Mouse (Mus musculus) thymus, adult 18-20 months (tissue): ENCODE data around the gene Kifc5b.
A peak's percentile ranks its signal among the peaks of the same experiment; 100 is the strongest.
"Not testable (repeated sequence)": the region's sequence is repeated elsewhere in the genome, so short reads cannot be mapped to it uniquely, and the experiment has no call there.

Source experiments
- DNase-seq, 2 experiments: peaks; one replicate each; pipeline ENCODE4 v3.0.0; 2022; ENCODE audit warnings: mixed read lengths in 2 of 2

The Kifc5b gene

GRCm38 (mm10) chr17:26922368-26922767 lies 5.5 kb downstream of the Kifc5b start:
- DNase-seq, result not testable (repeated sequence)

DNA sequence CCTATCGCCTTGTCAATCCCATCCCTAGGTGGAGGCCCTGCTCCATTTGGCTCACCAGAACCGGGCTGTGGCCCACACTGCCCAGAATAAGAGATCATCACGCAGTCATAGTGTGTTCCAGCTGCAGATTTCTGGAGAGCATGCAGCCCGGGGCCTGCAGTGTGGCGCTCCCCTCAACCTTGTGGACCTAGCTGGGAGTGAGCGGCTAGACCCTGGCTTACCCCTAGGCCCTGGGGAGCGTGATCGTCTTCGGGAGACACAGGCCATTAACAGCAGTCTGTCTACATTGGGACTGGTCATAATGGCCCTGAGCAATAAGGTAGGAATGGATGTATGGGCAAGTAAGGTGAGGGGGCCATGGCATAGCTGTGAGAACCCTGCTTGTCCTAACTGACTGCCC lies 8.5 kb downstream of the Kifc5b start:
- not testable (repeated sequence) for DNase-seq

DNA sequence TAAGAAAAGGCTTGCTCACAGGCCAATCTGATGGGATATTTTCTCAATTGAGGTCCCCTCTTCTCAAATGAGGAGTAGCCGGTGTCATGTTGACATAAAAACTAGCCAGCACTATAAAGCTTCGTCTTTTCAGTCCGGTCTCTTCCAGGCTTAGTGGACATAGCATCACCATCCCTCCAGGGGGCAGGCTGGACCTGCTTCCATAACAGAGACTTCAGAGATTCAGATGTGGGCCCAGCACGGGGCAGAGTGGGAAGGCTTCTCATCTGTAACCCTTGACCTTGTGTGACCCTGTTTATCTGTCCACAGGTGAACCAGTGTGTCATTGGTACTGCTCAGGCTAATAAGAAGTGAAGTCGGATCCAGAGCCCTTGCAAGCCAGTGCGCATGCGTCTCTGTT lies 14.9 kb downstream of the Kifc5b start:
- not testable (repeated sequence) for DNase-seq

GRCm38 (mm10) chr17:26932839-26933398 lies 16.0 kb downstream of the Kifc5b start, which contains the start of gene Phf1:
Gene Phf1, plus strand, starts transcription at chr17:26933052.
- DNase-seq, result peak; percentile 93 to 95

DNA sequence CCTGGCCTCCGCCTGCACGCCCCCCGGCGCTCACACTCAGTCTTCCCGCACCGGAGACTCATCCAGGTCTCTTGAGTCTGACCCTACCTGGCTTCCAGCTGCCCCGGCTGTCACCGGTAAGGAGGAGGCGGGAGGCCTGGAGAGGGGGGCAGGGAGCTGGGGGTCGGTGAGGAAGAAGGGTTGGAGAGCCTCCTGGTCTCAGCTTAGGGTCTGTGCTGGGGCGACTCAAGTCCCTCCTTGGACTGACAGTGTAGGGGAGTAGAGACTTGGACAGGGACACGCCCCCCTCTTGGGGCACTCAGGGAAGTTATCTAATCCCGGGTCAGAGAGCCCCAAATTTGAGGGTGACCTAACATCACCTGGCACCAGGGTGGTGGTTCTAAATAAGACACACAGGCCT lies 16.5 kb downstream of the Kifc5b start:
- no peak for DNase-seq

DNA sequence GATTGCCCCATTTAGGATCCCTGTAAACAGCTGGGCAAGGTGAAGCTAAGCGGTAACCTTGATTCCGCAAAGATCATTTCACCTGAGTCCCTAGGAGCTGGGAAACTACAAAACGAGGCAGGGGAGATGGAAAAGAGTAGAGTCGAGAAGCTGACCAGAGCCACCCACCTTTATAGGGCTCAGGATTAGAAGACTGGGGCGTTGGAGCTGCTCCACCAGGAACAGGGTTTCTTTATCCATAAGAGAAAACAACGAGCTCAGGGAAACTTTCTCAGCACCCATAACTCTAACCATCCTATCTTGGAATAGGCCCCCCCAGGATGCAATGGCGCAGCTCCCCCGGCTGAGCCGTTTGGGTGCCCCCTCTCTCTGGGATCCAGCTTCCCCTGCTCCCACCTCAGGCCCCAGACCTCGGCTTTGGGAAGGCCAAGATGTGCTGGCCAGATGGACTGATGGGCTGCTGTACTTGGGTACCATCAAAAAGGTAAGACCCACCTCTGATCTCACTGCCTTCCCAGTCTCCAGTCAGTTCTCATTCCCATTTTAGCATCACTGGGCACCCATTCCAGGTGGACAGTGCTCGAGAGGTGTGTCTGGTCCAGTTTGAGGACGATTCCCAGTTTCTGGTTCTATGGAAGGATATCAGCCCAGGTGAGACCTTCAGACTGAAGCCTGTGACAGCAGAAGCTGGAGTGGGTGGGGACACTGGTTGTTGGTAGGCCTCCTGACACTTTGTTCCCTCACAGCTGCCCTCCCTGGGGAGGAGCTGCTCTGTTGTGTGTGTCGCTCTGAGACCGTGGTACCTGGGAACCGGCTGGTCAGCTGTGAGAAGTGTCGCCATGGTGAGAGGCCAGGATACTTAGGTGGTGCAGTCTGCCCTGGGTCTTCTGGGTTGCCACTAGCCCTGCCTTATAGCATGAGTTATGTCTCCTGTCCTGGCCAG lies 17.3 kb downstream of the Kifc5b start:
- no peak for DNase-seq

- no peak for DNase-seq
Measured at GRCm38 (mm10) chr17:26935027-26935426, 18.1 kb downstream of the Kifc5b start.

GRCm38 (mm10) chr17:26936453-26936852 lies 19.6 kb downstream of the Kifc5b start:
- DNase-seq, result no peak

DNA sequence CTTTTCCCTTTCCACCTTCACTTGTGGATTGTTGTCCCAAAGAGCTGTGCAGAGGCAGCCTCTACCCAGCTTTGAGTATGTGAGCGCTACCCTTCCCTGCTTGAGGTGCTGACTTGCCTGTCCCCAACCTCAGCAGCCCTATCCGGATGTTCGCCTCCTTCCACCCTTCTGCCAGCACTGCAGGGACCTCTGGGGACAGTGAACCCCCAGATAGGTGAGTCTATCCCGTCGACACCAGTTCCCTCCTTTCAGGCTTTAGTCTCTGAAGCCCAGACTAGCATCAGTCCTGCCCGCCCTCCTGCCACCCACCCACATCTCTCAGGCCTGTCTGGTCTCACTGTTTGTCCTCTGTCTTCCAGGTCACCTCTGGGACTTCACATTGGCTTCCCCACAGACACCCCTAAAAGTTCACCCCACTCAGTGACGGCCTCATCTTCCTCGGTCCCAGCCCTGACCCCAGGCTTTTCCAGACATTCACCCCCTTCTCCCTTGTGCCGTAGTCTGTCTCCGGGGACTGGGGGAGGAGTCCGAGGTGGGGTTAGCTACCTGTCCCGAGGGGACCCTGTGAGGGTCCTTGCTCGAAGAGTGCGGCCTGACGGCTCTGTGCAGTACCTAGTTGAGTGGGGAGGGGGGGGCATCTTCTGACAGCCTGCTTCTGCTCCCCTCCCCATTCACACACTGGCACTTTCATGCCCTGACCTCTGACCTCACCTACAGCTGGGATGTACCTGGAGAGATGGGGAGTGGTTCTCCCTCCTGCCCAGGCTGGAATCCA lies 20.2 kb downstream of the Kifc5b start:
- DNase-seq, result no peak

- no peak for DNase-seq
Measured at GRCm38 (mm10) chr17:26937883-26938695, 21.2 kb downstream of the Kifc5b start.

GRCm38 (mm10) chr17:26938731-26939130 lies 21.8 kb downstream of the Kifc5b start:
- no peak for DNase-seq

GRCm38 (mm10) chr17:26939178-26939972 lies 22.5 kb downstream of the Kifc5b start, which contains the start of gene Cuta:
Gene Cuta, minus strand, starts transcription at chr17:26939569.
- DNase-seq, result peak; percentile 100

DNA sequence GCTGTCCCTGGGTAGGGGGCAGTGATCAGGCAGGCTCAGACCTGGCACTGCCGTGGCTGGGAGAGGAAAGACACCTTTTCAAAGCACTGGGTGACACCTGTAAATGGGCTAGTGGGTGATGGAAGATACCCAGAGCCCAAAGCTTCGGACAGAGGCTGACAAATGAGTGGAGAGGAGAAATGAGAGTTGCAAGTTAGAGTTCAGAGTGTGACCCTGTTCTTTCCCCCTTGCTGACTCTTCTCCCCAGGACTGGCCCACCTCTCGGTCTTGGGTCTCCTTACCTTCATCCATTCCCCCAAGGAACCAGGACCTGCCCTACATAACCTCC lies 23.0 kb downstream of the Kifc5b start:
- no peak for DNase-seq

- DNase-seq, result no peak
Measured at GRCm38 (mm10) chr17:26941031-26941789, 24.3 kb downstream of the Kifc5b start, which contains the start of gene Syngap1. Gene Syngap1, plus strand, starts transcription at chr17:26941253.

GRCm38 (mm10) chr17:26941841-26942570 lies 25.1 kb downstream of the Kifc5b start:
- DNase-seq, result no peak

- DNase-seq, result no peak
Measured at GRCm38 (mm10) chr17:26945824-26946495, 29.1 kb downstream of the Kifc5b start.

GRCm38 (mm10) chr17:26946567-26946966 lies 29.7 kb downstream of the Kifc5b start:
- no peak for DNase-seq

DNA sequence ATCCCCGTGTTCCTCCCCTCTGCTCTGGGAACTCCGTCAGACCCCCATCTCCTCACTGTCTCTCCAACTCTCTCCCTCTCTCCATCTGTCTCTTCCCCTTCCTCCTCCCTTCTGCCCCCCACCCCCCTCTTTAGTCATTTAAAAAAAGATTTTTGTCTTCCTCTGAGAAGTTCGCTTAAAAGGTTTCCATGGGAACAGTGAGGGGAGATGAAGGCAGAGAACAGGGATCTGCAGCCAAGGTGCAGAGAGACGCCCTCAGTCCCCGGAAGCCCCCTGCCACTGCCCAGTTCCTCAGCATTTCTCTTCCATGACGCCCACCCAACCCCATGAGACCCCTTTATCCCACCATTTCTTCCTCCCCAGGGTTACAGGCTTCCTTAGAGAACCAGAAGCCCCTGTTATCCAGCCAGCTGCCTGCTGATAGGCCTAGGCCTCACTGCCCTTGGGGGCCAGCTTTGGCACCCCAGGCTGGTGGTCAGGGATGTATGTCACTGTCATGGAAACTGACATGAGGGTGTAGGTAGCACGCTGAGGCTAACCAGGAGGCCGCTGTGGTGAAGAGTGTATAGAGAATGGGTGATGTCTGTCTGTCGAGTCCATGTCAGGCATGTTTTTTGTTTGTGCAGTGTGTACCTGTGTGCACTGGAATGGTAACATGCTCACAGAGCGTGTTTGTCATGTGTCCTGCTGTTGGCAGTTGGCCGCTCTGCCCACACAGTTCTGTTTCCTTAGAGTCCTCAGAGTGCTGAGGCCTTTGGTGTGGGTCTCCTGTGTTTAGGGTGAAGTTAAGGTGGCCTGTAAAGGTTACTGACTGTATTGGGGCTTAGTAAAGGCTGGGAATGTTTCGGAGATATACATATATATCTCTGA lies 30.6 kb downstream of the Kifc5b start:
- DNase-seq, result no peak
